Mouse (Mus musculus): ENCODE data around the gene N4bp1. TPM values are rescaled to one million over a fixed set of nuclear protein-coding genes. Genes with fewer than 3 reads are reported as not detected.

The N4bp1 gene
- 7.6 TPM for polyA plus RNA-seq (2012; fragmentation: generic; extraction: Trizol)

DNA sequence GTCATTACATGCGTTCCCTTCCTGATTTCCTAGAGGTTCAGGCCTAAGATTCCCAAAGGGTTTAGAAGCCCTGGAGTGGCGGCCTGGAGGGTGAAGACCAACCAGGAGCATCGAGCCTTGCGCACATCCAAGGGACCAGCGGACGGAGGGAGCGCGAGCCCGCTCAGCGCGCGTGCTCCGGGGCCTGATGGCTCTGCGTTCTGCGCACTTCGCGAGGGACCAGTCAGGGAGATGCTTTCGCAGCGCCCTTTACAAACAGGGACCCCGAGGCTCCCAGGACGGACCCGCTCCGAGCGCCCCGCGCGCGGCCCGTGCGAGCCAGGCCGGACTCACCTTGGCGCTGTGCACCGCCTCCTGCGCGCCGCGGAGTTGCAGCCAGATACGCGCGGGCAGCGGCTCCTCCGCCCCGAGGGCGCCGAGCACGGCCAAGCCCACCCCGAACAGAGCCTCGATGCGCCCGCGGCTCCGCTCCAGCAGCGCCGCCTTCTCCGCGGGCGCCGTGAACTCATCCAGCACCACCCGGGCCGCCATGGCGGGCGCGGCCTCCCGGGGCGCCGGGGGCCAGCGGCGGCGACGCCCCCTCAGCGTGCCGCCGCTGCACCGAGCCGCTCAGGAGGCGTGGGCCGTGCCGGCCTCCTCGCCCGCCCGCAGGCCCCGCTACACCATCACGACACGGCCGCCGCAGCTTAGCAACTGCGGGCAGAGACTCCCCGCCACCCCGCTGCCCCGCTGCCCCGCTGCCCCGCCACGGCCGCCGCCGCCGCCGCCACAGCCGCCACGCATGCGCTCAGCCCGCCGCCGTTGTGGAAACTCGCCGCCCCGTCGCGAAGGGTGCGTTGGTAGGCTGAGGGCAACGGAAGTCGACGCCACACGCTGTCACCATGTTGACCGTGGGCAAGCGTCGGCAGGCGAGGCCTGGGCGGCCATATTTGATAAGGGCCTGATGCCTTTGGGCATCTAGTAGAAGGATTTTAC lies at the start of gene N4bp1:
N4bp1 (minus strand) TSS at position 770 of the 975 bp plus-strand sequence.
- Histone ChIP-seq H3K4me2 (ENCODE audit: low read depth) (peak within 1 kb of the TSS; percentile 91), H3K4me3 (peak within 1 kb of the TSS; percentile 47), H3K79me2 (ENCODE audit: control insufficient read depth, insufficient read depth) (peaks cover 47% of the 10 kb centered on the region), H3K36me3 (ENCODE audit: control insufficient read depth, insufficient read depth) (no peaks in the 10 kb centered on the region), H3K27me3 (ENCODE audit: control insufficient read depth, insufficient read depth, insufficient read length) (no peaks in the 10 kb centered on the region), H3ac (ENCODE audit: control insufficient read depth, insufficient read length) (peak within 1 kb of the TSS; percentile 55)
- TF ChIP-seq TCF12 (IDR thresholded peaks at IDR 0.05; ENCODE audit: insufficient read depth, poor library complexity, severe bottlenecking) (no peak), REST (IDR thresholded peaks at IDR 0.05; ENCODE audit: insufficient read depth, insufficient read length) (peak; percentile 19), MYOG (IDR thresholded peaks at IDR 0.05; ENCODE audit: control insufficient read depth in 1 of 3, insufficient read depth in 1 of 3, insufficient read length in 2 of 3, low read depth in 2 of 3) (peak in 1 of 3 experiments; percentile 35), SRF (IDR thresholded peaks at IDR 0.05; ENCODE audit: control insufficient read depth, insufficient read length, low read depth) (peak; percentile 32), MAX (IDR thresholded peaks at IDR 0.05; ENCODE audit: low read depth) (no peak), CEBPB (IDR thresholded peaks at IDR 0.05; ENCODE audit: insufficient read depth, poor library complexity, severe bottlenecking) (no peak), POLR2A (IDR thresholded peaks at IDR 0.05; ENCODE audit: insufficient read length, low read depth) (peak; percentile 88), E2F4 (IDR thresholded peaks at IDR 0.05; ENCODE audit: insufficient read depth) (no peak), POLR2AphosphoS2 (IDR thresholded peaks at IDR 0.05; ENCODE audit: insufficient read length, low read depth) (peak; percentile 61), USF1 (IDR thresholded peaks at IDR 0.05; ENCODE audit: low read depth) (no peak), MYOD1 (IDR thresholded peaks at IDR 0.05; ENCODE audit: control insufficient read depth in 1 of 3, insufficient read length in 2 of 3, low read depth in 2 of 3) (peak in 1 of 3 experiments; percentile 14), TCF3 (IDR thresholded peaks at IDR 0.05; ENCODE audit: insufficient read length, low read depth) (no peak)

DNA sequence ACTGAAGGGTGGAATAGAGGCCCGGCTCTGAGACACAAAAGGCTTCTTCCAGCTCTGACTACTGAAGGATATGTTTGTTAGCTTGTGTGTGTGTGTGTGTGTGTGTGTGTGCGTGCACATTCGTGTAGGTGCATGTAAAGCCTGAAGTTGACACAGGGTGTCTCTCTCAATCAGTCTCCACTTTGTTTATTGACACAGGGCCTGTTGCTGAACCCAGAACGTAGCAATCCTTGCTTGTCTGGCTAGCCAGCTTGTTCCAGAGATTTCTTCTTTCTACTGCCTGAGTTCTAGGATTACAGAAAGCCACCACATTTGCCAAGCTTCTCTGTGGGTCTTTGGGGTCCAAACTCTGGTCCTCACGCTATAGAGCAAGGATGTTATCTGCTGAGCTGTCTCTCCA lies 49.8 kb upstream of the N4bp1 start:
- TF ChIP-seq TCF12 (IDR thresholded peaks at IDR 0.05; ENCODE audit: insufficient read depth, poor library complexity, severe bottlenecking) (no peak), USF1 (IDR thresholded peaks at IDR 0.05; ENCODE audit: low read depth) (no peak), TCF3 (IDR thresholded peaks at IDR 0.05; ENCODE audit: insufficient read length, low read depth) (no peak), POLR2AphosphoS2 (IDR thresholded peaks at IDR 0.05; ENCODE audit: insufficient read length, low read depth) (no peak), MYOD1 (IDR thresholded peaks at IDR 0.05; ENCODE audit: control insufficient read depth in 1 of 3, insufficient read length in 2 of 3, low read depth in 2 of 3) (no peak), SRF (IDR thresholded peaks at IDR 0.05; ENCODE audit: control insufficient read depth, insufficient read length, low read depth) (no peak), POLR2A (IDR thresholded peaks at IDR 0.05; ENCODE audit: insufficient read length, low read depth) (no peak), REST (IDR thresholded peaks at IDR 0.05; ENCODE audit: insufficient read depth, insufficient read length) (no peak), CEBPB (IDR thresholded peaks at IDR 0.05; ENCODE audit: insufficient read depth, poor library complexity, severe bottlenecking) (no peak), MYOG (IDR thresholded peaks at IDR 0.05; ENCODE audit: control insufficient read depth in 1 of 3, insufficient read depth in 1 of 3, insufficient read length in 2 of 3, low read depth in 2 of 3) (no peak), E2F4 (IDR thresholded peaks at IDR 0.05; ENCODE audit: insufficient read depth) (no peak), MAX (IDR thresholded peaks at IDR 0.05; ENCODE audit: low read depth) (no peak)
- Histone ChIP-seq H3K27me3 (ENCODE audit: control insufficient read depth, insufficient read depth, insufficient read length) (no peaks in the 10 kb centered on the region), H3K4me3 (no peak overlapping the region), H3K79me2 (ENCODE audit: control insufficient read depth, insufficient read depth) (no peaks in the 10 kb centered on the region), H3ac (ENCODE audit: control insufficient read depth, insufficient read length) (no peak overlapping the region), H3K36me3 (ENCODE audit: control insufficient read depth, insufficient read depth) (no peaks in the 10 kb centered on the region), H3K4me2 (ENCODE audit: low read depth) (no peak overlapping the region)

DNA sequence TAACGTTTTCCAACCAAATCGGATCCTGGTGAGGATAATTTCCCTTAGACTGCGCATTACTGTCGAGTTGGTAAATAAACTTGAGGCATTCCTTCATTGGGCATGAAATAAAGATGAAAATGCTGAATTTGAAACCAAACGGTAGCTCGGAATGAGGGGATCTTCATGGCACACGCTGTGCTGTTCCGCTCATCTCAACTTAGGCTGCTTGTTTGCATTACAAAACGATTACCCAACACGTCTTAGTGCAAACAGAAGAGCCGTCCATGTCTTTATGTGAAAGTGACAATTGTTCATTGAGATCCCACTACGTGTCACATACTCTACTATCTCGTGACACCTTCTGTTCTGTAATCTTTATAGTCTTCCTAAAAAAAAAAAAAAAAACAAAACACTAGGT lies 49.3 kb upstream of the N4bp1 start:
- H3K79me2 ChIP-seq (ENCODE audit: control insufficient read depth, insufficient read depth) = no peaks in the 10 kb centered on the region
- TF ChIP-seq MYOD1 (IDR thresholded peaks at IDR 0.05; ENCODE audit: control insufficient read depth in 1 of 3, insufficient read length in 2 of 3, low read depth in 2 of 3) = no peak
- TF ChIP-seq MAX (IDR thresholded peaks at IDR 0.05; ENCODE audit: low read depth) = no peak
- no peak for TF ChIP-seq USF1 (IDR thresholded peaks at IDR 0.05; ENCODE audit: low read depth)
- no peak for TF ChIP-seq MYOG (IDR thresholded peaks at IDR 0.05; ENCODE audit: control insufficient read depth in 1 of 3, insufficient read depth in 1 of 3, insufficient read length in 2 of 3, low read depth in 2 of 3)
- TF ChIP-seq POLR2A (IDR thresholded peaks at IDR 0.05; ENCODE audit: insufficient read length, low read depth) = no peak
- TF ChIP-seq SRF (IDR thresholded peaks at IDR 0.05; ENCODE audit: control insufficient read depth, insufficient read length, low read depth) = no peak
- no peak for TF ChIP-seq REST (IDR thresholded peaks at IDR 0.05; ENCODE audit: insufficient read depth, insufficient read length)
- no peak for TF ChIP-seq POLR2AphosphoS2 (IDR thresholded peaks at IDR 0.05; ENCODE audit: insufficient read length, low read depth)
- no peak for TF ChIP-seq TCF12 (IDR thresholded peaks at IDR 0.05; ENCODE audit: insufficient read depth, poor library complexity, severe bottlenecking)
- no peak for TF ChIP-seq TCF3 (IDR thresholded peaks at IDR 0.05; ENCODE audit: insufficient read length, low read depth)
- TF ChIP-seq CEBPB (IDR thresholded peaks at IDR 0.05; ENCODE audit: insufficient read depth, poor library complexity, severe bottlenecking) = no peak
- TF ChIP-seq E2F4 (IDR thresholded peaks at IDR 0.05; ENCODE audit: insufficient read depth) = no peak
- no peaks in the 10 kb centered on the region for H3K27me3 ChIP-seq (ENCODE audit: control insufficient read depth, insufficient read depth, insufficient read length)
- no peak overlapping the region for H3K4me2 ChIP-seq (ENCODE audit: low read depth)
- no peak overlapping the region for H3K4me3 ChIP-seq
- H3K36me3 ChIP-seq (ENCODE audit: control insufficient read depth, insufficient read depth) = no peaks in the 10 kb centered on the region
- H3ac ChIP-seq (ENCODE audit: control insufficient read depth, insufficient read length) = no peak overlapping the region

DNA sequence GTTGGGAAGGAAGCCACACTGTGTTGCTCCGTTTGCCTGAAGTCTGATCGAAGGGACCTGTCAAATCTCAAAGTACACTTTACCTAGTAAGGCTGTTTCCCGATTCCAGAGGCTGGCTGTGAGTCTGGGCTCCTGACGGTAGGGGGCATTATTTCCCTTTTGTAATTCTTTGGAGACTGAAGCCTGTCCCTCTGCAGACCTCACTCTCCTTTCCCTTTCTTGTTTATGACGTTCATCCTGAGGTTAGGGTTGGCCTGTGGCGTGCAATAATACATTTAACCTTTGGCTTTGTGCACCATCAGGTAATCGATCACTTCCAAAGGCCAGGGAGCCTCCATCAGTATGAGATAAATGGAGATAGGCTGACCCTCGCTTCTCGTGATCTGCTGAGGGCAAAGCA lies 48.8 kb upstream of the N4bp1 start:
- no peak overlapping the region for H3K4me2 ChIP-seq (ENCODE audit: low read depth)
- H3K4me3 ChIP-seq = no peak overlapping the region
- H3ac ChIP-seq (ENCODE audit: control insufficient read depth, insufficient read length) = no peak overlapping the region
- TF ChIP-seq E2F4 (IDR thresholded peaks at IDR 0.05; ENCODE audit: insufficient read depth) = no peak
- TF ChIP-seq POLR2AphosphoS2 (IDR thresholded peaks at IDR 0.05; ENCODE audit: insufficient read length, low read depth) = no peak
- no peak for TF ChIP-seq REST (IDR thresholded peaks at IDR 0.05; ENCODE audit: insufficient read depth, insufficient read length)
- no peak for TF ChIP-seq MAX (IDR thresholded peaks at IDR 0.05; ENCODE audit: low read depth)
- TF ChIP-seq POLR2A (IDR thresholded peaks at IDR 0.05; ENCODE audit: insufficient read length, low read depth) = no peak
- no peak for TF ChIP-seq MYOD1 (IDR thresholded peaks at IDR 0.05; ENCODE audit: control insufficient read depth in 1 of 3, insufficient read length in 2 of 3, low read depth in 2 of 3)
- no peak for TF ChIP-seq MYOG (IDR thresholded peaks at IDR 0.05; ENCODE audit: control insufficient read depth in 1 of 3, insufficient read depth in 1 of 3, insufficient read length in 2 of 3, low read depth in 2 of 3)
- no peaks in the 10 kb centered on the region for H3K36me3 ChIP-seq (ENCODE audit: control insufficient read depth, insufficient read depth)
- no peaks in the 10 kb centered on the region for H3K27me3 ChIP-seq (ENCODE audit: control insufficient read depth, insufficient read depth, insufficient read length)
- H3K79me2 ChIP-seq (ENCODE audit: control insufficient read depth, insufficient read depth) = no peaks in the 10 kb centered on the region

All from myocyte (in vitro differentiated cells).